Mouse (Mus musculus) bone marrow macrophage, adult 2 months (primary cell): ENCODE measurements around the gene Mvb12b. TPM values are rescaled to one million over a fixed set of nuclear protein-coding genes. Genes with fewer than 3 reads are reported as not detected.
A peak's percentile ranks its signal among the peaks of the same experiment; 100 is the strongest.

Source experiments
- H3K27ac ChIP-seq: 2 replicates; pipeline ENCODE4 v1.5.1; 2012; ENCODE audit warnings: low read depth, low read length; ENCODE audit not compliant: insufficient read depth
- H3K4me1 ChIP-seq: 2 replicates; pipeline ENCODE4 v1.6.1; 2012; ENCODE audit warnings: low read length; ENCODE audit not compliant: control insufficient read depth, insufficient read depth
- H3K4me3 ChIP-seq: 2 replicates; pipeline ENCODE4 v1.5.1; 2012; ENCODE audit warnings: mild to moderate bottlenecking, low read length, moderate library complexity; ENCODE audit not compliant: insufficient read depth
- CTCF ChIP-seq: IDR thresholded peaks from 2 replicates; pipeline ENCODE4 v1.5.1; 2012; ENCODE audit warnings: low read depth, mild to moderate bottlenecking, low read length, moderate library complexity
- POLR2A ChIP-seq: IDR thresholded peaks from 2 replicates; pipeline ENCODE4 v1.6.1; 2012; ENCODE audit warnings: mild to moderate bottlenecking, low read depth, low read length, borderline replicate concordance
- polyA plus RNA-seq: library from polyadenylated mRNA; stranded (reverse); fragments of >200 nt; gene quantifications from 2 replicates; pipeline ENCODE4 v1.2.4, GENCODE M21; 2012; ENCODE audit not compliant: missing spikeins, insufficient read depth, insufficient read length

Gene Mvb12b
- polyA plus RNA-seq, 1 experiment: 17.0 TPM

DNA sequence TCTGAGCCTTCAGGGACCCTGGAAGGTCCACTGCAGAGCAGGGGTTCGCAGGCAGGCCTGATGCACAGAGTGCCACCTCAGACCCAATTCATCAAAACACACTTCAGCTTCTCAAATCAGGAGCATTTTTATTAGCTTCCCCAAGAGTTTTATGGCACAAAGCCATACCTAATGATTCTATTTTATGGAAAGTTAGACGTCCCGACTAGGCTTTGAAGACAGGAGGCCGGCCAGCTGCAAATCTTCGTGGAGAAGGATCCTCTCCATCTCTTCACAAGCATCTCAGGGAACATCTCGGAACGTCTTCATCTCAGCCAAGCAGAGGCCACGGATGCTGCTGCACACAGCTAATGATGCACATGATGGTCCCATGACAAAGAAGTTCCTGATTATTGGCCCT, 14.2 kb downstream of the Mvb12b start:
- TF ChIP-seq POLR2A: no peak
- no peak overlapping the region for H3K4me3 ChIP-seq
- no peak overlapping the region; the same call in 1 of the 2 replicates for H3K27ac ChIP-seq
- H3K4me1 ChIP-seq: peaks cover 59% of the 10 kb centered on the region

DNA sequence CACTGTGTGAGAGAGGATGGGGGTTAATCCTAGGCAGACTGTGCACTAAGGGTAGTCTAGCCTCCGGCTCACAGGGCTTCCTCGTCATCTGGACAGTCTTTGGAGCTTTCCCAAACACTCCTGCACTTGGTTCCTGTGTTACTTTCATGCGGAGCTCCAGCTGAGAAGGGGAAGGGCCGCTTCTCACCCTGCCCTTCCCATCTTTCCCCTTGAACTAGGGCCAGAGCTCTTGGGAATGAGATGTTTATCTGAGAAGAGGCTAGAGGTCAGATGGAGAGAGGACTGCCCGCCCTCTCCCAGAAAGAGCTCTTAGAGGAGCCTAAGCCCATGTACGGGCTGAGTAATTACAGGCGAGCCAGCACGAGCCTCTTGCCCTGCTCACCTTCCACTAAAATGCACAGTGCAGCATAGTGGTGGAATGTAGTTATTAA, 14.9 kb downstream of the Mvb12b start:
- H3K27ac ChIP-seq: no peak overlapping the region
- H3K4me3 ChIP-seq: no peak overlapping the region
- TF ChIP-seq POLR2A (no peak), CTCF (no peak)
- H3K4me1 ChIP-seq: peaks cover 62% of the 10 kb centered on the region

DNA sequence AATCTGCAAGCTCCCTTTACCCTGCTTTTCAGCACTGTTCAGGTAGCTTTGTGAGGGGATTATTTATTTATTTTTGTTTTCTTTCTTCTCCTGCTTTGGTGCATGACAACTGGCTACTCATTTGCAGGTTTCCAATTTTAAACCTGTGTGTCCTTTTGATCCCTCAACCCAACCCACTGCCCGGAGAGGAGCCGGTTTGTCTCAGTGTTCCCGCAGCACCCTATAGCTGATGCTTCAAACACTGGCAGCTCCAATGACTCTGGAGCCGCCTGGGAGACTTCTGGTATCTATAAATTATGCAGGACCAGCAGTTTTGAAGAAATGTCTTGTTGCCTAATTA, 16.6 kb downstream of the Mvb12b start:
- H3K4me3 ChIP-seq: no peak overlapping the region
- peaks cover 65% of the 10 kb centered on the region for H3K4me1 ChIP-seq
- H3K27ac ChIP-seq: peak overlapping the region; percentile 69
- TF ChIP-seq POLR2A (no peak), CTCF (no peak)

- H3K27ac ChIP-seq: peak overlapping the region; percentile 69
- peaks cover 65% of the 10 kb centered on the region for H3K4me1 ChIP-seq
- H3K4me3 ChIP-seq: no peak overlapping the region
- TF ChIP-seq CTCF: no peak
- TF ChIP-seq POLR2A: no peak
These were observed 17.2 kb downstream of the Mvb12b start for GRCm38 (mm10) chr2:33870369-33871180.

DNA sequence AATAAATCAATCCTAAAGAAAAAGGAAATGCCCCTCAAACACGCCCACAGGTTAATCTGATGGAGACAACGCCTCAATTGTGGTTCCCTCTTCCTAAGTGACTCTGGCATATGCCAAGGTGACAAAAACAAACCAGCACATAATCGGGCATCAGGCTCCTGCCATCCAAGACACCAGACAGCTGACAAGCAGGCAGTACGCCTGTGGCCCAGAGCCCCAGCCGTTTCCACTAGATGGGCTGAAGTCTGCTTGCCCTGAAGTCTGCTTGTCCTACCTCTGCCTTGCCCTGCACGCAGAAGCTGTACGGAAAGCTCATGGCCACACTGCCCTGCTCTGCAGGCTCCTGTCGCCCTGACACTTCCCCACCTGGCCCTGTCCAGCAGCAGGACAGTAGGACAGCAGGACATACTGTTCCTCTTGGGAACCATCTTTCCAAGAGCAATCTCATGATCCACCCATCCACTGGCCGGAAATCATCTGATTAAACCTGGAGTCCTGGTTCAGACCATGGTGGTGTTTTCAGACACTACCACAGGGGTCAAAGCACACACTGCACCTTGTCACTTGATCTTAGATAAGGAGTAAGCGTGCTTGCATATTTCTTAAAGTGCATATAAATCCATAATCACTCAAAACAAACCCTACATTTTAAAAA, 17.9 kb downstream of the Mvb12b start:
- peak overlapping the region; percentile 69 for H3K27ac ChIP-seq
- TF ChIP-seq CTCF: no peak
- TF ChIP-seq POLR2A: no peak
- no peak overlapping the region for H3K4me3 ChIP-seq
- H3K4me1 ChIP-seq: peaks cover 65% of the 10 kb centered on the region

DNA sequence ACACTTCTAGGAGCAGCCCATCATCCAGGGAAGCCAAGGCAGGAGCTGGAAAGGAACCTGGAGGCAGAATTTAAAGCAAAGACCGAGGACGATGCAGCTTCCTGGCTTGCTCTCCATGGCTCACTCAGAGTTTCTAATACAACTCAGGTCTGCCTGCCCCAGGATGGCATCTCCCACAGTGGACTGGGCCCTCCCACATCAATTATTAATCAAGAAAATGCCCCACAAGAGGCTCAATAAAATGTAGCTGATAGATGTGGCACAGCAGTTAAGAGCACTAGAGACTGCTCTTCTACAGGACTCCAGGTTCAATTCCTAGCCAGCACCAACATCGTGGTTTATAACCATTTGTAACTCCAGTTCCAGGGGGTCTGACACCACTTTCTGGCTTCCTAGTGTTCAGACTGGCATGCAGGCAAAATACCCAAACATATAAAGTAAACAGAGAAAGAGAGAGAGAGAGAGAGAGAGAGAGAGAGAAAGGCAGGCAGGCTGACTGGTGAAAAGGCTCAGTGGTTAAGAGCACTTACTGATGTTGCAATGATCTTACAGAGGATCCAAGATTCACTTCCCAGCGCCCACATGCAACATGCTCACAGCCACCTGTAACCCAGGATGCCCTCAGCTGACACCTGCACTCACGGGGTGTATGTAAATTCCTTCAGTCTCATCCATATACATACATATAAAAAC, 18.6 kb downstream of the Mvb12b start:
- Histone ChIP-seq H3K4me1 (peaks cover 59% of the 10 kb centered on the region), H3K27ac (no peak overlapping the region), H3K4me3 (no peak overlapping the region)
- TF ChIP-seq CTCF: no peak
- no peak for TF ChIP-seq POLR2A

DNA sequence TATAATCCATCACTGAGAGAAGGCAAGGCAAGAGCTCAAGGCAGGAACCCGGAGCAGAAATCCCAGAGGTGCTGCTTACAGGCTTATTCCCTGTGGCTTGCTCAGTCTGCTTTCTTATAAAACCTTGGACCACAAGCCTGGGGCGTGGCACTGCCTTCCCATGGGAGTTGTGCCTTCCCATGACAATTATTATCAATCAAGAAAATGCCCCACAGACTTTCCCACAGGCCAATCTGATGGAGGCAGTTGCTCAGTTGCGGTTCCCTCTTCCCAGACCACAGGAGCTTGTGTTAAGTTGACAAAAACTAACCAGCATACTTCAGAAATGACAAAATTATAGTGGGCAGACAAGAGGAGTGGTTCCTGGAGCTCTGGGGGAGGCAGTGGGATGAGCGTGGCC, 19.4 kb downstream of the Mvb12b start:
- H3K4me1 ChIP-seq: peaks cover 52% of the 10 kb centered on the region
- TF ChIP-seq CTCF (no peak), POLR2A (no peak)
- no peak overlapping the region for H3K4me3 ChIP-seq
- H3K27ac ChIP-seq: no peak overlapping the region

- H3K27ac ChIP-seq: no peak overlapping the region
- TF ChIP-seq POLR2A: no peak
- no peak for TF ChIP-seq CTCF
- H3K4me1 ChIP-seq: peaks cover 3% of the 10 kb centered on the region; the same call in 1 of the 2 replicates
- H3K4me3 ChIP-seq: no peak overlapping the region
These were observed 31.0 kb downstream of the Mvb12b start for GRCm38 (mm10) chr2:33856746-33857145.

- Histone ChIP-seq H3K27ac (no peak overlapping the region), H3K4me3 (no peak overlapping the region), H3K4me1 (peaks cover 20% of the 10 kb centered on the region)
- TF ChIP-seq POLR2A (no peak), CTCF (no peak)
These were observed 34.5 kb downstream of the Mvb12b start for GRCm38 (mm10) chr2:33853011-33853976.
